Mouse (Mus musculus) liver, embryonic 11.5 days (tissue): Measurements from ENCODE around the gene Spns2. TPM values are rescaled to one million over a fixed set of nuclear protein-coding genes. Genes with fewer than 3 reads are reported as not detected.
"Not testable (repeated sequence)": the region's sequence is repeated elsewhere in the genome, so short reads cannot be mapped to it uniquely, and the experiment has no call there.

Source experiments
- ATAC-seq: fragments of 200-750 bp; cut with Nextera tagmentation; replicated peaks from 2 replicates; pipeline ENCODE4 v1.8.0; 2017; ENCODE audit warnings: moderate number of reproducible peaks, mild to moderate bottlenecking, moderate TSS enrichment, moderate library complexity; ENCODE audit not compliant: low FRiP score
- DNase-seq: peaks from one replicate; pipeline ENCODE4 v3.0.0-alpha.2; 2017; ENCODE audit warnings: low spot score
- H3K27ac ChIP-seq: fragments of 300-500 bp; sonication (generic); 2 replicates; pipeline ENCODE4 v1.5.1; 2014; ENCODE audit warnings: mild to moderate bottlenecking, low read depth, low read length, control low read depth
- H3K27me3 ChIP-seq: fragments of 300-500 bp; sonication (generic); replicated peaks from 2 replicates; pipeline ENCODE4 v1.6.1; 2014; ENCODE audit warnings: low read length, mixed read lengths; ENCODE audit not compliant: control insufficient read depth, insufficient read depth
- H3K36me3 ChIP-seq: fragments of 300-500 bp; sonication (generic); 2 replicates; pipeline ENCODE4 v1.6.1; 2014; ENCODE audit warnings: mild to moderate bottlenecking, low read length, moderate library complexity, mixed read lengths; ENCODE audit not compliant: control insufficient read depth, insufficient read depth
- H3K4me1 ChIP-seq: fragments of 300-500 bp; sonication (generic); replicated peaks from 2 replicates; pipeline ENCODE4 v1.6.1; 2014; ENCODE audit warnings: low read length, mixed read lengths; ENCODE audit not compliant: control insufficient read depth, insufficient read depth
- H3K4me2 ChIP-seq: fragments of 300-500 bp; sonication (generic); 2 replicates; pipeline ENCODE4 v1.6.1; 2014; ENCODE audit warnings: mild to moderate bottlenecking, control low read depth, moderate library complexity
- H3K4me3 ChIP-seq: fragments of 300-500 bp; sonication (generic); 2 replicates; pipeline ENCODE4 v1.5.1; 2014; ENCODE audit warnings: low read depth, low read length, control low read depth
- H3K9ac ChIP-seq: fragments of 300-500 bp; sonication (generic); 2 replicates; pipeline ENCODE4 v1.6.1; 2014; ENCODE audit warnings: low read depth, low read length, control low read depth
- H3K9me3 ChIP-seq: fragments of 300-500 bp; sonication (generic); 2 replicates; pipeline ENCODE4 v1.6.1; 2016; ENCODE audit warnings: low read length, inconsistent platforms, mixed read lengths; ENCODE audit not compliant: control insufficient read depth
- WGBS: fragments of 180-500 bp; shearing (Covaris S2); extraction: QIAGEN DNeasy Blood & Tissue Kit; methylation state at CpG from one replicate; pipeline ENCODE4 v1.1.7; 2014; 5-methylcytosine and 5-hydroxymethylcytosine counted together
- polyA plus RNA-seq: library from polyadenylated mRNA; unstranded; fragments of >200 nt; fragmentation: Nextera tagmentation; extraction: Ambion mirVana; gene quantifications from 2 replicates; pipeline ENCODE4 v1.2.1, GENCODE M21; 2014

Gene Spns2
- polyA plus RNA-seq, 1 experiment from 2014 or later: 20.0 TPM

DNA sequence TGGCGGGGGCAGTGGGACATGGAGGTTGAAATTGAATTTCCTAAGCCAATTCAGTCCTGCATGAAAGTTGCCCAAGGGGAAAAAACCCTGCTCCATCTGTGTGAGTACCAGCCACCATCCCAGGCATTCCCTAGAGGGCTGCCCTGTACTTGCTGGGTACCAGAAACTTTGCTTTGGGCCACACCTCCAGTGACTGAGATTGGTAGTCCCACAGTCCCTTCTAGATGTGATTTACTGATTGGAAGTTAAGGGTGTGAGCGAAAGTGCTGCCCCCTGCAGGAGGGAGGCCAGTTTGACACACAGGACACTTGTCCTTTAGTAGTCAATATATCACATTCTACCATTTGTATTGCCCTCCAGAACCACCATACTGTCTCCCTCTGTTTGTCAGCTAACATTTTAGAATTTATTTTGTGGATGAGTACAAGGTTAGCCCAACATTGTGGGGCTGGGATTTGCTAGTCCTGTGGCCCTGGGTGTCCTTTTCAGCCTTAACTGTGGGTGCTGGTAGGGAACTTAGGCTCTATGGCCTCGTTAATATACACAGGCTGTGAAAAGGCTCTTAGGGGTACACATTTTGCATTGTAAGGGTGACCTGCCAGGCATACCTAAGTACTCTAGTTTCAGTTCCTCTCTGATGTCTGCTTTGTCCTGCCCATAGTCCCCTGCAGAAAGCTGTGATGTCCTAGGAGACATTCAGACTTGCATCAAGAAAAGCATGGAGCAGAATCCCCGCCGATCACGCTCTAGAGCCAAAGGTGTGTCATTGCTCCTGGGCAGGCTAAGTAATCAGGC, 43.2 kb downstream of the Spns2 start:
- no peak overlapping the region for H3K27ac ChIP-seq
- no peak overlapping the region for H3K4me3 ChIP-seq
- WGBS: 81% methylated on average over 6 of the region's 6 CpGs
- no peak overlapping the region for H3K4me2 ChIP-seq
- H3K36me3 ChIP-seq: peaks cover 86% of the 10 kb centered on the region
- DNase-seq: no peak
- no peaks in the 10 kb centered on the region for H3K27me3 ChIP-seq
- ATAC-seq: no peak; the same call in 1 of the 2 replicates
- H3K4me1 ChIP-seq: peaks cover 20% of the 10 kb centered on the region
- H3K9me3 ChIP-seq: no peaks in the 10 kb centered on the region
- H3K9ac ChIP-seq: no peak overlapping the region

DNA sequence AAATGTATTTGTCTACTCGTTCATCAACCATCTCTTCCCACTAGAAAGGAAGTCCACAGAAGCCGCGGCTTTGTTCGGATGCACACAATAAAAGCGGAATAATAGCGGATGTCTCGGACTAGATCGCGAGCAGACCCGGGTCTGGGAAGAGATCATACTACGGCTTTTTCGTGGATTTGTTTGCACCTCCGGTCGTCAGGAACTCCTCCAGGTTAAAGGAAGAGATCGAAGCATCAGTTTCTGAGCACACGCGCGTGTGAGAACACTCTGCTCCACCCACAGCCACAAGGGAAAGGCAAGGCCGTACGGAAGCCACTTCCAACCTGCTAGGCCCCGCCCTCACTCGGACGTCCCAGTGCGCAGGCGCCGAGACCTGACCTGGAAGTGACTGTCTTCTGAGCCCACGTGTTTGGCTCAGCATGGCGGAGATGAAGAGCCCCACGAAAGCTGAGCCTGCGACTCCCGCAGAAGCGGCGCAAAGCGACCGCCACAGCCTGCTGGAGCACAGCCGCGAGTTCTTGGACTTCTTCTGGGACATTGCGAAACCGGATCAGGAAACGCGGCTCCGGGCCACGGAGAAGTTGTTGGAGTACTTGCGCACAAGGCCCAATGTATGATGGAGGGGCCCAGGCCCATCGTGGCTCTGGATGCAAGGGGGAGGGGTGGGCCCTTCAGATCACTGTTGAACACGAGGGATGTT, 48.6 kb downstream of the Spns2 start, which contains the start of gene Mybbp1a:
Gene Mybbp1a, plus strand, starts transcription at position 391 of the 700 bp plus-strand sequence.
- H3K27me3 ChIP-seq: no peaks in the 10 kb centered on the region; the same call in 1 of the 2 replicates
- DNase-seq (peak; percentile 99), ATAC-seq (peak; percentile 84)
- peak within 1 kb of the TSS; percentile 72 for H3K27ac ChIP-seq
- no peaks in the 10 kb centered on the region for H3K9me3 ChIP-seq
- peak within 1 kb of the TSS; percentile 96 for H3K4me2 ChIP-seq
- under 1% methylated on average over 46 of the region's 46 CpGs for WGBS
- H3K9ac ChIP-seq: peak within 1 kb of the TSS; percentile 85
- peaks cover 38% of the 10 kb centered on the region for H3K36me3 ChIP-seq
- H3K4me3 ChIP-seq: peak within 1 kb of the TSS; percentile 90
- peaks cover 20% of the 10 kb centered on the region for H3K4me1 ChIP-seq

DNA sequence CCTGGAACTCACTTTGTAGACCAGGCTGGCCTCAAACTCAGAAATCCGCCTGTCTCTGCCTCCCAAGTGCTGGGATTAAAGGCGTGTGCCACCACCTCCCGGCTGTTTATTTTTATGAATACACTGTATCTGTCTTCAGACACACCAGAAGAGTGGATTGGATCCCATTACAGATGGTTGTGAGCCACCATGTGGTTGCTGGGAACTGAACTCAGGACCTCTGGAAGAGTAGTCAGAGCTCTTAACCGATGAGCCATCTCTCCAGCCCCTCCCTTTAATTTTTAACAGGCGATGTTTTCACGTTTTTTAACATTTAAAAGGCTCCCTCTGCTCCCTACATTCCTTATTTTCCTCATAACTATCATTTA, 49.1 kb downstream of the Spns2 start:
- DNase-seq: not testable (repeated sequence)
- H3K4me3 ChIP-seq: peak overlapping the region; percentile 90
- ATAC-seq: peak; percentile 24; the same call in 1 of the 2 replicates

GRCm38 (mm10) chr11:72438411-72438810, 51.3 kb downstream of the Spns2 start:
- no peaks in the 10 kb centered on the region; the same call in 1 of the 2 replicates for H3K27me3 ChIP-seq
- no peak overlapping the region for H3K9ac ChIP-seq
- H3K9me3 ChIP-seq: no peaks in the 10 kb centered on the region
- H3K4me2 ChIP-seq: no peak overlapping the region
- peaks cover 11% of the 10 kb centered on the region for H3K36me3 ChIP-seq
- WGBS: 70% methylated on average over 4 of the region's 4 CpGs
- peaks cover 16% of the 10 kb centered on the region for H3K4me1 ChIP-seq
- H3K27ac ChIP-seq: no peak overlapping the region
- DNase-seq (no peak), ATAC-seq (no peak)
- no peak overlapping the region for H3K4me3 ChIP-seq

More for the DNA sequence above, 49.1 kb downstream of the Spns2 start:
- H3K36me3 ChIP-seq: peaks cover 33% of the 10 kb centered on the region
- H3K4me2 ChIP-seq: peak overlapping the region; percentile 96
- peak overlapping the region; percentile 72 for H3K27ac ChIP-seq
- not testable (repeated sequence) for H3K9me3 ChIP-seq, H3K27me3 ChIP-seq
- 35% methylated on average over 6 of the region's 6 CpGs for WGBS
- peaks cover 20% of the 10 kb centered on the region for H3K4me1 ChIP-seq
- peak overlapping the region; percentile 85 for H3K9ac ChIP-seq

- Histone ChIP-seq H3K4me2 (no peak overlapping the region), H3K4me1 (peaks cover 2% of the 10 kb centered on the region), H3K4me3 (no peak overlapping the region), H3K27ac (no peak overlapping the region), H3K9ac (no peak overlapping the region), H3K9me3 (no peaks in the 10 kb centered on the region), H3K27me3 (no peaks in the 10 kb centered on the region; the same call in 1 of the 2 replicates), H3K36me3 (no peaks in the 10 kb centered on the region)
- DNase-seq (no peak), ATAC-seq (no peak)
- WGBS: 84% methylated on average over 16 of the region's 16 CpGs
These were observed 52.7 kb downstream of the Spns2 start for GRCm38 (mm10) chr11:72436756-72437650.

DNA sequence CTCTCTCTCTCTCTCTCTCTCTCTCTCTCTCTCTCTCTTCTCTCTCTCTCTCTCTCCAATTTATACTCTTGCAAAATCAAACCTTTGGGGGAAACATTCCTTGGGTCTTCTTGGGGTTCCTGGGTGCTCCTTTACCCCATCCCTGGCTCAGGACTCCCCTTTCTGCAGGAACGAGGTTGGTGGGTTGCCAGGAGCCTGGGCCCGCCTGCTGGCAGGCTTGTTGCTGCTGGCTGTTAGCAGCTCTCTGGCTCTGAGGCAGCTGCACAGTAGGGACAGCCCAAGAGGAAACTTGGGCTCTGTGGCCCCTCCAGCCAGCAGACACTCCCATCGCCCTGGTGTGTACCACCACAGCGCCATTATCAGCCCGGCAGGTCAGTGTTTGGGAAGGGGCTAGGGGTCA, 53.4 kb downstream of the Spns2 start:
- no peak overlapping the region for H3K27ac ChIP-seq
- DNase-seq: no peak
- 90% methylated on average over 5 of the region's 5 CpGs for WGBS

GRCm38 (mm10) chr11:72435694-72436045, 54.0 kb downstream of the Spns2 start:
- Histone ChIP-seq H3K4me1 (no peaks in the 10 kb centered on the region), H3K36me3 (no peaks in the 10 kb centered on the region), H3K9me3 (no peaks in the 10 kb centered on the region), H3K9ac (no peak overlapping the region), H3K27me3 (no peaks in the 10 kb centered on the region; the same call in 1 of the 2 replicates), H3K4me2 (no peak overlapping the region), H3K4me3 (no peak overlapping the region), H3K27ac (no peak overlapping the region)
- WGBS: 53% methylated on average over 2 of the region's 2 CpGs
- no peak for DNase-seq
- no peak for ATAC-seq

More for the DNA sequence above, 53.4 kb downstream of the Spns2 start:
- no peak overlapping the region for H3K4me2 ChIP-seq
- no peaks in the 10 kb centered on the region; the same call in 1 of the 2 replicates for H3K27me3 ChIP-seq
- no peaks in the 10 kb centered on the region for H3K36me3 ChIP-seq
- H3K4me3 ChIP-seq: no peak overlapping the region
- H3K4me1 ChIP-seq: no peaks in the 10 kb centered on the region
- H3K9ac ChIP-seq: no peak overlapping the region
- H3K9me3 ChIP-seq: no peaks in the 10 kb centered on the region
- no peak for ATAC-seq

DNA sequence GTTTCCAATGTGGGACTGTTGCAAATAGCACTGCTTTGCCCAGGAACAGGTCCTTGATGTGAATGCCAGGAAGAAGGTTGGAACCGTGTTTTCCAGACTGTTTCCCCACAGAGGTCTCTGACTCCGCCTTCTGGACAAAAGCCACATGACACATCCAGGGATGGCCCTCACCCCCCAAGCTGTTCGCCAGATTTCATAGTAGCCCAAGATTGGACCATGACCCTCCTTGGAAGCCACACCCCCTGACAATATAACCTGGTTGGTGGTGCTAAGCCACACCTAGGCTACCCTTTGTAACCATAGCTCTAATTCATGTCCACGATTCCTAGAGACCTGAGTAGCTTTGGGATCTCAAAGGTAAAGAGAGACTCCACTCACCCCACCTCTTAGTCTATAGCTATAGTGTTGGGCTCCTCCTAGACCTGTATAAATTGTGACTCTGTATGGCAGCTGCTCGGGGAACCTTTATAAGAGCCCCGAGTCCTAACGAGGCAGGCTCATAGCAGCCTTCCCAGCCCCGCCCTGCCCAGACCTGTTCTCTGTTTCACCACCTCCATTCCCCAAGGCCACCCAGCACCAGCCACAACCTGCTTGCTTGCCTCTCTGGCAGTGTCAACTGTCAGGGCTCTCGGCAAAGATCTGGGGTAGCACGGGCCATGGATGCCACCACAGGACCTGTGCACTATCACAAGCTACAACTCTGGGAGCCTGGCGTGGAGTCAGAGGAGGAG, 54.6 kb downstream of the Spns2 start, which contains the start of gene Ggt6:
Gene Ggt6, plus strand, starts transcription at position 564 of the 731 bp plus-strand sequence.
- Histone ChIP-seq H3K4me3 (no peak within 1 kb of the TSS), H3K36me3 (no peaks in the 10 kb centered on the region), H3K9ac (no peak within 1 kb of the TSS), H3K4me1 (no peaks in the 10 kb centered on the region), H3K27ac (no peak within 1 kb of the TSS), H3K4me2 (no peak within 1 kb of the TSS), H3K27me3 (no peaks in the 10 kb centered on the region; the same call in 1 of the 2 replicates), H3K9me3 (no peaks in the 10 kb centered on the region)
- ATAC-seq (no peak), DNase-seq (no peak)
- 58% methylated on average over 11 of the region's 11 CpGs for WGBS
